Mouse (Mus musculus): ENCODE results near the gene Samd4b. TPM values are rescaled to one million over a fixed set of nuclear protein-coding genes. Genes with fewer than 3 reads are reported as not detected.

Gene Samd4b
- polyA plus RNA-seq (2014; fragmentation: Nextera tagmentation; extraction: Ambion mirVana): 23.7 and 25.8 TPM in 2 replicates

GRCm38 (mm10) chr7:28597642-28598446 lies at the start of gene Samd4b, which contains the start of gene Pak4:
Gene Samd4b (minus strand): TSS chr7:28598144.
Gene Pak4 (minus strand): TSS chr7:28598185.
- H3K4me3 ChIP-seq (ENCODE audit: low read depth, low read length): peak within 1 kb of the TSS; percentile 48
- no peaks in the 10 kb centered on the region for H3K9me3 ChIP-seq (ENCODE audit: control insufficient read depth, low read depth, low read length)
- H3K27me3 ChIP-seq (ENCODE audit: control insufficient read depth, insufficient read depth, low read length): no peaks in the 10 kb centered on the region
- H3K36me3 ChIP-seq (ENCODE audit: control insufficient read depth, insufficient read depth, low read length): no peaks in the 10 kb centered on the region; the same call in 1 of the 2 replicates
- ATAC-seq (ENCODE audit: insufficient number of reproducible peaks, insufficient read depth, low FRiP score, low read depth): peak; percentile 90
- H3K27ac ChIP-seq (ENCODE audit: low read length): peak within 1 kb of the TSS; percentile 91
- 1% methylated on average over 64 of the region's 66 CpGs for WGBS
- peaks cover 40% of the 10 kb centered on the region for H3K4me1 ChIP-seq (ENCODE audit: control insufficient read depth, insufficient read depth, low read length)
- H3K9ac ChIP-seq (replicated peaks; ENCODE audit: low read depth, low read length): peak within 1 kb of the TSS; percentile 41
- H3K4me2 ChIP-seq (replicated peaks; ENCODE audit: low read depth, low read length): peak within 1 kb of the TSS; percentile 76

GRCm38 (mm10) chr7:28647016-28647415 lies 49.1 kb upstream of the Samd4b start:
- Histone ChIP-seq H3K27ac (ENCODE audit: low read length) (no peak overlapping the region), H3K9ac (replicated peaks; ENCODE audit: low read depth, low read length) (no peak overlapping the region), H3K27me3 (ENCODE audit: control insufficient read depth, insufficient read depth, low read length) (no peaks in the 10 kb centered on the region), H3K4me3 (ENCODE audit: low read depth, low read length) (no peak overlapping the region), H3K9me3 (ENCODE audit: control insufficient read depth, low read depth, low read length) (no peaks in the 10 kb centered on the region), H3K4me1 (ENCODE audit: control insufficient read depth, insufficient read depth, low read length) (no peaks in the 10 kb centered on the region), H3K4me2 (replicated peaks; ENCODE audit: low read depth, low read length) (no peak overlapping the region), H3K36me3 (ENCODE audit: control insufficient read depth, insufficient read depth, low read length) (no peaks in the 10 kb centered on the region)
- ATAC-seq (ENCODE audit: insufficient number of reproducible peaks, insufficient read depth, low FRiP score, low read depth): no peak
- 37% methylated on average over 7 of the region's 7 CpGs for WGBS

DNA sequence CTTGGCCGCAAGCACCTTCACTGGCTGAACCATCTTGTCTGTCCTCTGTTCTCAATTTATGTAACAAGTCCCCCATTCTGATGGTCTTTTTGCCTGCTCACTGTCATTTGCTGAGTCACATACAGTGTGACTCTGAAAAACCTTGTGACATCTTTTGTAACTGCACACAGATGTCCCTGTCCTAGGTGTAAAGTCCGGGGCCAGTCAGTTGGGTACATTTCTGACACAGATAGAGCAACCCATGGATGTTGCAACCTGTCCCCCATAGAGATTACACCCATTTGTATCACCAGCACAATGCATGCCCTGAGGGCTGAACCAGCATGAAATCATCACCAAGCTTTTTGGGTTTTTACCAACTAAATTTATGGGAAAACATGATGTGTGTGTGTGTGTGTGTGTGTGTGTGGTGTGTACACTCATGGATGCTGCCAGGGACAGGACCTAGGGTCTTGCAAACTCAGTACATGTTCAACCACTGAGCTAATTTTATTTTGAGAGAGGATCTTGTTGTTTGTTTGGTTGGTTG lies 48.1 kb upstream of the Samd4b start:
- no peak overlapping the region for H3K4me2 ChIP-seq (replicated peaks; ENCODE audit: low read depth, low read length)
- H3K27ac ChIP-seq (ENCODE audit: low read length): no peak overlapping the region
- ATAC-seq (ENCODE audit: insufficient number of reproducible peaks, insufficient read depth, low FRiP score, low read depth): no peak
- H3K4me3 ChIP-seq (ENCODE audit: low read depth, low read length): no peak overlapping the region
- no peak overlapping the region for H3K9ac ChIP-seq (replicated peaks; ENCODE audit: low read depth, low read length)
- no peaks in the 10 kb centered on the region for H3K36me3 ChIP-seq (ENCODE audit: control insufficient read depth, insufficient read depth, low read length)
- no peaks in the 10 kb centered on the region for H3K9me3 ChIP-seq (ENCODE audit: control insufficient read depth, low read depth, low read length)
- 86% methylated on average over 2 of the region's 2 CpGs for WGBS
- no peaks in the 10 kb centered on the region for H3K4me1 ChIP-seq (ENCODE audit: control insufficient read depth, insufficient read depth, low read length)
- no peaks in the 10 kb centered on the region for H3K27me3 ChIP-seq (ENCODE audit: control insufficient read depth, insufficient read depth, low read length)

DNA sequence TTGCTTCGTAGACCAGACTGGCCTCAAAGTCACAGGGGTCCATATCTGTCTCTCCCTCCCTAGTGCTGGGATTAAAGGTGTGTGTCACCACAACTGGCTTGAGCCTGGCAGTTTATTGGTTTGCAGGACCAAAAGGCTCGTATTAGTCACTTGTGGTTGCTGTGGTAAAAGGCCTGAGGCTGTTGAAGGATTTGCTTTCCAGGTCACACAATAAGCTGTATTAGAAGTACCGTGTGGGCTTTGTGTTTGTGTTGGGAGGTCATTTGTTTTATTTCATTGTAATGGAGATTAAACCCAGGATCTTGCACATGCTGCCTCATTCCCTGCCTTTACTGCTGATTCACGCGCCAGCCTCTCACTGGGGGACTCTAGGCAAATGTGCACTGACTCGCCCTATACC lies 47.4 kb upstream of the Samd4b start:
- Histone ChIP-seq H3K36me3 (ENCODE audit: control insufficient read depth, insufficient read depth, low read length) (no peaks in the 10 kb centered on the region), H3K4me1 (ENCODE audit: control insufficient read depth, insufficient read depth, low read length) (no peaks in the 10 kb centered on the region), H3K27me3 (ENCODE audit: control insufficient read depth, insufficient read depth, low read length) (no peaks in the 10 kb centered on the region), H3K4me3 (ENCODE audit: low read depth, low read length) (no peak overlapping the region), H3K9ac (replicated peaks; ENCODE audit: low read depth, low read length) (no peak overlapping the region), H3K27ac (ENCODE audit: low read length) (no peak overlapping the region), H3K9me3 (ENCODE audit: control insufficient read depth, low read depth, low read length) (no peaks in the 10 kb centered on the region), H3K4me2 (replicated peaks; ENCODE audit: low read depth, low read length) (no peak overlapping the region)
- ATAC-seq (ENCODE audit: insufficient number of reproducible peaks, insufficient read depth, low FRiP score, low read depth): no peak
- 75% methylated on average over 6 of the region's 6 CpGs for WGBS

DNA sequence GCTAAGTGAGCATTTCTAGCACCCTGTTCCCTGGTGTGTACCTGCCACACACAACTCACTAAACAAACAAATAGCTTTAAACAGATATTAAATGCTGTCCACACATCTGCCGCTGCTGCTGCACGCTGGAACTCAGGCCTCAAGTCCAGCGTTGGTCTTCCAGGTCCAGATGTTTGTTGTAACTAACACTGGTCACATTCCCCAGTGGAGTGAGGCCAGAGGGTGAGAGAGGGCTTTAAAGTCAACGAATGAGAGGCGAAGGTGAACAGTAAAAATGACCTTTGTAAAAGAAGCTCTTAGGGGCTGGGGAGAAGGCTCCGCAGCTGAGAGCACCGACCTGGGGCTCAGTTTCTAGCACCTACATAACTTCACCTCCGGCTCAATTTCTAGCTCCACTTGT lies 43.6 kb upstream of the Samd4b start:
- WGBS: 45% methylated on average over 8 of the region's 8 CpGs
- Histone ChIP-seq H3K27me3 (ENCODE audit: control insufficient read depth, insufficient read depth, low read length) (no peaks in the 10 kb centered on the region), H3K9me3 (ENCODE audit: control insufficient read depth, low read depth, low read length) (no peaks in the 10 kb centered on the region), H3K36me3 (ENCODE audit: control insufficient read depth, insufficient read depth, low read length) (no peaks in the 10 kb centered on the region), H3K4me2 (replicated peaks; ENCODE audit: low read depth, low read length) (no peak overlapping the region), H3K27ac (ENCODE audit: low read length) (no peak overlapping the region), H3K4me1 (ENCODE audit: control insufficient read depth, insufficient read depth, low read length) (no peaks in the 10 kb centered on the region), H3K9ac (replicated peaks; ENCODE audit: low read depth, low read length) (no peak overlapping the region), H3K4me3 (ENCODE audit: low read depth, low read length) (no peak overlapping the region)
- no peak for ATAC-seq (ENCODE audit: insufficient number of reproducible peaks, insufficient read depth, low FRiP score, low read depth)

DNA sequence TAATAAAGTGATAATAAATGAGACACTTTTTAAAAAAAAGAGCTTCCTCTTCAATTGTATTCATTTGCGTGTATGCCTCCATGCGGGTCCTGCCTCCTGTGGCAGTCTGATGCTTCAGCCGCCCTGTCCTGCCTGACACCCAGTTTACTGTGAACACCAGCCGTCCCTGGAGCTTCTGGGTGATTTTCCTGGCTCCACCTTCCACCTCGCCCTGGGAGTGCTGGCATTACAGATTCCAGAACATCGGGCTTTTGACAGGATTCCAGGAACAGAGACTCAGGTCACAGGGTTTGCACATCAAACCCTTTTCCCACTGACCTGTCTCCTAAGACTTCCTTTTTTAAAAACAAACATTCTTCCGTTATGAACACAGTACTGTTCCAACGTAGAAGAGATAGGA lies 39.6 kb upstream of the Samd4b start:
- H3K9ac ChIP-seq (replicated peaks; ENCODE audit: low read depth, low read length): no peak overlapping the region
- H3K4me1 ChIP-seq (ENCODE audit: control insufficient read depth, insufficient read depth, low read length): no peaks in the 10 kb centered on the region
- no peaks in the 10 kb centered on the region for H3K27me3 ChIP-seq (ENCODE audit: control insufficient read depth, insufficient read depth, low read length)
- ATAC-seq (ENCODE audit: insufficient number of reproducible peaks, insufficient read depth, low FRiP score, low read depth): no peak
- no peaks in the 10 kb centered on the region for H3K9me3 ChIP-seq (ENCODE audit: control insufficient read depth, low read depth, low read length)
- H3K4me3 ChIP-seq (ENCODE audit: low read depth, low read length): no peak overlapping the region
- H3K27ac ChIP-seq (ENCODE audit: low read length): no peak overlapping the region
- no peaks in the 10 kb centered on the region for H3K36me3 ChIP-seq (ENCODE audit: control insufficient read depth, insufficient read depth, low read length)
- WGBS: 6% methylated on average over 8 of the region's 8 CpGs
- no peak overlapping the region for H3K4me2 ChIP-seq (replicated peaks; ENCODE audit: low read depth, low read length)

- H3K36me3 ChIP-seq (ENCODE audit: control insufficient read depth, insufficient read depth, low read length): no peaks in the 10 kb centered on the region
- H3K27me3 ChIP-seq (ENCODE audit: control insufficient read depth, insufficient read depth, low read length): peaks cover 24% of the 10 kb centered on the region
- no peak overlapping the region for H3K4me3 ChIP-seq (ENCODE audit: low read depth, low read length)
- no peak overlapping the region for H3K9ac ChIP-seq (replicated peaks; ENCODE audit: low read depth, low read length)
- ATAC-seq (ENCODE audit: insufficient number of reproducible peaks, insufficient read depth, low FRiP score, low read depth): no peak
- no peaks in the 10 kb centered on the region for H3K9me3 ChIP-seq (ENCODE audit: control insufficient read depth, low read depth, low read length)
- no peak overlapping the region for H3K27ac ChIP-seq (ENCODE audit: low read length)
- 72% methylated on average over 4 of the region's 4 CpGs for WGBS
- H3K4me1 ChIP-seq (ENCODE audit: control insufficient read depth, insufficient read depth, low read length): no peaks in the 10 kb centered on the region
- H3K4me2 ChIP-seq (replicated peaks; ENCODE audit: low read depth, low read length): no peak overlapping the region
Observed at GRCm38 (mm10) chr7:28634128-28634527, 36.2 kb upstream of the Samd4b start.

DNA sequence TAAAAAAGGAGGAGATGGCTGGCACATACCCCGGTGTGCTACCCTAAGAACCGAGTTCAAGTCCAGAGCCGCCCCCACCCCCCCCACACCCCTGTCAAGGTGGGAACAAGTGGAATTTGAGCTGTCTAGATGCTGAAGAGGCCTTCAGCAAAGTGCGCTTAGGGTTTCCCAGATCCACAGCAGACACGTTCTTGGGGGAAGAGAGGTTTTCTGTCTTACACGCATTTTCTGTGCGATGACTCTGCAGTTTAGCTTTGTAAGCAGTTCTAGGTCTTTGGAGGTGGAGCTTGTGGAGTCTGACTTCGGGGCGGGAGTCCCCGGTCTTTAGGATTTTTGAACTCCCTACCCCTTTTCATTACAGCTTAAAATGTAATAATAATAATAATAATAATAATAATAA lies 33.1 kb upstream of the Samd4b start, which contains the start of gene Acp7:
Gene Acp7, minus strand, starts transcription at position 260 of the 400 bp plus-strand sequence.
- Histone ChIP-seq H3K36me3 (ENCODE audit: control insufficient read depth, insufficient read depth, low read length) (no peaks in the 10 kb centered on the region), H3K27ac (ENCODE audit: low read length) (no peak within 1 kb of the TSS), H3K4me2 (replicated peaks; ENCODE audit: low read depth, low read length) (peak within 1 kb of the TSS; percentile 28), H3K9ac (replicated peaks; ENCODE audit: low read depth, low read length) (no peak within 1 kb of the TSS), H3K9me3 (ENCODE audit: control insufficient read depth, low read depth, low read length) (no peaks in the 10 kb centered on the region), H3K27me3 (ENCODE audit: control insufficient read depth, insufficient read depth, low read length) (peaks cover 28% of the 10 kb centered on the region), H3K4me1 (ENCODE audit: control insufficient read depth, insufficient read depth, low read length) (no peaks in the 10 kb centered on the region), H3K4me3 (ENCODE audit: low read depth, low read length) (peak within 1 kb of the TSS; percentile 13)
- WGBS: 32% methylated on average over 10 of the region's 10 CpGs
- no peak for ATAC-seq (ENCODE audit: insufficient number of reproducible peaks, insufficient read depth, low FRiP score, low read depth)

Data from stomach, embryonic 14.5 days (tissue).